Mouse (Mus musculus): ENCODE measurements around the gene Mecom.
"Not testable (repeated sequence)": the region's sequence is repeated elsewhere in the genome, so short reads cannot be mapped to it uniquely, and the experiment has no call there.

Mecom gene

GRCm38 (mm10) chr3:30436561-30436960 is 111.2 kb downstream of the Mecom start:
- no peak for DNase-seq

- DNase-seq: no peak
Measured at GRCm38 (mm10) chr3:30436131-30436530, 111.7 kb downstream of the Mecom start.

- no peak for DNase-seq
Measured at GRCm38 (mm10) chr3:30428877-30429276, 118.9 kb downstream of the Mecom start.

- no peak for DNase-seq
Measured at GRCm38 (mm10) chr3:30424036-30424435, 123.8 kb downstream of the Mecom start.

- DNase-seq: not testable (repeated sequence)
Measured at GRCm38 (mm10) chr3:30421948-30422347, 125.9 kb downstream of the Mecom start.

GRCm38 (mm10) chr3:30420899-30421298 is 126.9 kb downstream of the Mecom start:
- no peak for DNase-seq

- no peak for DNase-seq
Measured at GRCm38 (mm10) chr3:30414173-30414572, 133.6 kb downstream of the Mecom start.

GRCm38 (mm10) chr3:30410778-30411177 is 137.0 kb downstream of the Mecom start:
- DNase-seq: no peak

GRCm38 (mm10) chr3:30404821-30405220 is 143.0 kb downstream of the Mecom start:
- DNase-seq: no peak

GRCm38 (mm10) chr3:30398911-30399310 is 148.9 kb downstream of the Mecom start:
- DNase-seq: no peak

GRCm38 (mm10) chr3:30394911-30395310 is 152.9 kb downstream of the Mecom start:
- no peak for DNase-seq

- DNase-seq: no peak
Measured at GRCm38 (mm10) chr3:30392662-30393061, 155.1 kb downstream of the Mecom start.

- DNase-seq: no peak
Measured at GRCm38 (mm10) chr3:30392218-30392617, 155.6 kb downstream of the Mecom start.

- DNase-seq: no peak
Measured at GRCm38 (mm10) chr3:30390346-30390745, 157.5 kb downstream of the Mecom start.

GRCm38 (mm10) chr3:30380273-30380672 is 167.5 kb downstream of the Mecom start:
- DNase-seq: peak; percentile 12

- no peak for DNase-seq
Measured at GRCm38 (mm10) chr3:30379301-30379700, 168.5 kb downstream of the Mecom start.

GRCm38 (mm10) chr3:30371472-30371871 is 176.3 kb downstream of the Mecom start:
- DNase-seq: no peak

GRCm38 (mm10) chr3:30370860-30371455 is 176.8 kb downstream of the Mecom start:
- DNase-seq: no peak

GRCm38 (mm10) chr3:30366621-30367020 is 181.2 kb downstream of the Mecom start:
- DNase-seq: no peak

GRCm38 (mm10) chr3:30361190-30361589 is 186.6 kb downstream of the Mecom start:
- no peak for DNase-seq

- DNase-seq: no peak
Measured at GRCm38 (mm10) chr3:30353878-30354727, 193.7 kb downstream of the Mecom start.

GRCm38 (mm10) chr3:30349279-30349678 is 198.5 kb downstream of the Mecom start:
- DNase-seq: no peak

GRCm38 (mm10) chr3:30344151-30344550 is 203.7 kb downstream of the Mecom start:
- DNase-seq: no peak

GRCm38 (mm10) chr3:30332337-30332736 is 215.5 kb downstream of the Mecom start:
- DNase-seq: no peak

Measured in right cerebral cortex, adult 18-20 months (tissue).